Mouse (Mus musculus): ENCODE results near the gene Lamb3. TPM values are rescaled to one million over a fixed set of nuclear protein-coding genes. Genes with fewer than 3 reads are reported as not detected.
"Not testable (repeated sequence)": the region's sequence is repeated elsewhere in the genome, so short reads cannot be mapped to it uniquely, and the experiment has no call there.

Gene Lamb3
- polyA plus RNA-seq, 1 experiment from 2014 or later, result 8.5 TPM

DNA sequence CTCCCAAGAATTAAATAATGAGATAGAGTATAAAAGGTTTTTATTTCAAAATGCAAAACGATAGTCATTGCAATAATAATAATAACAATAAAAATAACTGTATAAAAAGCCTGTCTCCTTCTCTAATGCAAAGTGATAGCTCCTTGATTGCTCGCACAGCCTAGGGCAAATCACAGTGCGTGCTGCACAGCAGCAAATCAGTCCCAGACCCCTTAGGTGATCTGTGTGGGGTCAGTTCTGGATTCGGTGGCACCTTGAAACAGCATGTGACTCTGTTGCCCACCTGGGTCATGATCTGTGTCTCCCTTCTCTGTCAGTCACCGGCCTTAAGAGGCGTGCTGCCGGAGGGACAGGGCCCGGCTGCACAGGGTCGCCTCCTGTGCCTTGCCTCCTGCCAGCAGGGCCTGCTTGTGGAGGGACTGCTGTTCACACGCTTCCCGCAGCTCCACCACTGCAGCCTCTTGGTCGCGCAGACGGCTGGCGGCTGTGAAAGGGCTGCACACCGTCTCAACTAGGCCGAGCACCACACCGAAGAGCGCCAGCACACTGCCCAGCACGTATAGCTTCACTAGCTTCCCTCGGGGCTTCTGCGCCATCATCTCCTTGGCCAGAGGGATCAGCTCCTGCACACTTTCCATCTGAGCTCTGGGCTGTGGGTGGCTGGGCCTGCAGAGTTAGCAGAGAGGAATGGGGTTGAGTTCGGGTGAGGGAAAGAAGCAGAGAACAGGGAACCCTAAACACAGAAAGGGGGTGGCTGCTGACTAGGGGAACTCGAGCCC lies 64.8 kb downstream of the Lamb3 start:
- Histone ChIP-seq H3K9ac (ENCODE audit: low read depth, low read length) (peak overlapping the region; percentile 69), H3K36me3 (ENCODE audit: control insufficient read depth, insufficient read depth, low read length) (no peaks in the 10 kb centered on the region), H3K27ac (replicated peaks; ENCODE audit: low read depth, low read length) (peak overlapping the region; percentile 81), H3K4me2 (ENCODE audit: low read depth, low read length) (peak overlapping the region; percentile 75), H3K4me3 (ENCODE audit: low read depth, low read length) (peak overlapping the region; percentile 46), H3K9me3 (ENCODE audit: control insufficient read depth, low read length) (no peaks in the 10 kb centered on the region), H3K4me1 (ENCODE audit: control insufficient read depth, insufficient read depth, low read length) (0 out of 2 replicates have a peak, but pooled peaks cover 17% of the 10 kb centered on the region), H3K27me3 (replicated peaks; ENCODE audit: control insufficient read depth, insufficient read depth, low read length) (no peaks in the 10 kb centered on the region)
- DNase-seq (ENCODE audit: low spot score) (peak; percentile 59), ATAC-seq (ENCODE audit: low read depth) (peak; percentile 74)
- WGBS, result 13% methylated on average over 20 of the region's 24 CpGs

DNA sequence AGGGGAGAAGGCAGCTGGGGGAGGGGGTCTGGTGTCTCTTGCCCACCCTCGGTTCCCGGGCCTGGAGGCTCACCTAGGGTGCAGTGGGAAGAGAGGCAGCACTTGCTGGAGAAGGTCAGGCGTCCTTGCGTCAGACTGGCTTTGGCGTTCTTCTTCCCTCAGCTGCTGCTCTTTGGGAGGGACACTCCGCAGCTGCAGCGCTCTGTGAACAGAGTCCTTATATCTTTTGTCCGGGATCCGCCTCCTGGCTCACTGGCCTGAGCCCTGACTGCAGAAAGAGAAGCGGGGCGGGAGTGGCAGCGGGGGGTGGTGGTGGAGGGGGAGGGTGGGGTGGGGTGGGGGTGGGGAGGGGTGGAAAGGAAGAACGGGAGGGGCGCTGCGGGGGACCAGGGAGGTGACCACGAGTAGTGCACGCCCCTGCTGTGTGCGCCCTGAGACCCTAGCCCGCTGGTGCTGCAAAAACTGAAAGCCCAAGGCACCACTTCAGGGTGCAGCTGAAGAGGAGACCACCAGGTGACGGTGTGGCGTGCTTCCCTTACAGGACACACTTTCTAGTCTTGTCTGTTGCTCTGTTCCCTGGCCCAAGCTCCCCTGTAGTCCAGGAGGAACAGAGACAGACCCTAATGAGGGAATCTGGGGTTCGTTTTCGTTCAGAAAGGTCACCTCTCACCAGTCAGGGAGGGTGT lies 65.6 kb downstream of the Lamb3 start, which contains the start of gene G0s2:
Gene G0s2 (minus strand): TSS at position 302 of the 686 bp plus-strand sequence.
- Histone ChIP-seq H3K36me3 (ENCODE audit: control insufficient read depth, insufficient read depth, low read length) (no peaks in the 10 kb centered on the region), H3K9ac (ENCODE audit: low read depth, low read length) (peak within 1 kb of the TSS; percentile 69), H3K27ac (replicated peaks; ENCODE audit: low read depth, low read length) (peak within 1 kb of the TSS; percentile 81), H3K4me3 (ENCODE audit: low read depth, low read length) (peak within 1 kb of the TSS; percentile 46), H3K27me3 (replicated peaks; ENCODE audit: control insufficient read depth, insufficient read depth, low read length) (no peaks in the 10 kb centered on the region), H3K9me3 (ENCODE audit: control insufficient read depth, low read length) (no peaks in the 10 kb centered on the region), H3K4me1 (ENCODE audit: control insufficient read depth, insufficient read depth, low read length) (0 out of 2 replicates have a peak, but pooled peaks cover 17% of the 10 kb centered on the region), H3K4me2 (ENCODE audit: low read depth, low read length) (peak within 1 kb of the TSS; percentile 75)
- peak; percentile 86 for DNase-seq (ENCODE audit: low spot score)
- 0% methylated on average over 14 of the region's 23 CpGs for WGBS
- ATAC-seq (ENCODE audit: low read depth), result peak; percentile 87

DNA sequence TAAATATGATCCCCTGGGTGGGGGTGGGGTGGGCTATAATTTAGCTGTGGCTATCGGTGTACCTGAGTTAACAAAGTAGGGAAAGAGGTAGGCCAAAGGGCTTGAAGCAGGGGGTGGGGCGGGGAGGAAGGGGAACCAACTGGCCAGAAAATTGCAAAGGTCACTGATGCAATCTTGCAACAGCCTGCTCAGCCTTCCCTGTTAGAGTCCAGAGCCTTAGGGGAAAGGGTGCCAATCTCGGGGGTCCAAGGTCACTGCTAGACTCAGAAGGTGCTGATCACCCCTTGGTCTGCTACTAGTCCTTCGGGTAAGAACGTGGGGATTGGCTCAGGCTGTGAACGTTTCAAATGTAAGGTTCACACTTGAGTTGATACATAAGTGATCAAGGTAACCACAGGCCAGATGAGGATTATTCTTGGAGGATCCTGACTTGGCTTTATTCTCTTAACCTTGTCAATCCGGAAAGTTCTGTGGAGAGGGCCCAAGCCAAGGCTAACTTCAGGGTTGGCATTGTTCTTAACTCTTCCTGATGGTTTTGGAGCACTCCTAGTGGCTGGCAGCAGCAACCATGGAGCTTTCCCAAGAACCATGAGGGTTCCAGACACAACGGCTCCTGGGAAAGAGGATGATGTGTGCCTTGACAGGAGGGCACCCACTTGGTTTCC lies 67.0 kb downstream of the Lamb3 start:
- H3K4me3 ChIP-seq (ENCODE audit: low read depth, low read length), result no peak overlapping the region
- no peaks in the 10 kb centered on the region for H3K9me3 ChIP-seq (ENCODE audit: control insufficient read depth, low read length)
- H3K36me3 ChIP-seq (ENCODE audit: control insufficient read depth, insufficient read depth, low read length), result no peaks in the 10 kb centered on the region
- no peaks in the 10 kb centered on the region for H3K27me3 ChIP-seq (replicated peaks; ENCODE audit: control insufficient read depth, insufficient read depth, low read length)
- ATAC-seq (ENCODE audit: low read depth) (no peak), DNase-seq (ENCODE audit: low spot score) (no peak)
- H3K9ac ChIP-seq (ENCODE audit: low read depth, low read length), result no peak overlapping the region
- H3K4me1 ChIP-seq (ENCODE audit: control insufficient read depth, insufficient read depth, low read length), result 0 out of 2 replicates have a peak, but pooled peaks cover 17% of the 10 kb centered on the region
- H3K27ac ChIP-seq (replicated peaks; ENCODE audit: low read depth, low read length), result no peak overlapping the region
- H3K4me2 ChIP-seq (ENCODE audit: low read depth, low read length), result no peak overlapping the region
- WGBS, result 69% methylated on average over 8 of the region's 8 CpGs

DNA sequence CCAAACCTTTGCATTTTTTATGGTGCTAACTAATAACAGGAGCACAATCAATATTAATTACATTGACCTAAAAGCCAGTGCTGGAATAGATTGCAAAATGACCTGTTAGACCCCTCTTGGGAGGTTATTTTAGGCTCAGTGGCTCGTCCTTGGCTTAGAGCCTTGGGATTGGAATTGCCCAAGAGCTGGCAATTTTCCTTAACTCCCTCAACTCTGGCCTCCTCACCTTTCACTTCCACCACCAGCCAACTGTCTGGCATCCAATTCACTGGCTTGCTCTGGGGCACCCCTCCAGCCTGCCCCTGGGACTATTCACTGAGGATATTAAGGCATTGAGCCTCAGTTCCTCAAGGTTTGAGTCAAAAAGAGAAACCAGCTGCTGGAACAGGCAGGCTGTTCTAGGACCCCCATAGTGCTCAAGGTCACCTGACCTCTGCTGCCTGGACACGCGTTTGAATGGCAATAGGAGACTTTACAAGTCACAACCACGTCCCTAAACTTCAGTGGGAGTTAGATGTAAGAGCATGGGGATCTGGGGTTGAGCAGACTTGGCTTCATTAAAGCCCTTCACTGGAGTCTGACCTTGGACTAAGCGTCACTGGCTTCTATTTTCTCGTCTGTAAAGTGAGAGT lies 71.0 kb downstream of the Lamb3 start:
- H3K4me3 ChIP-seq (ENCODE audit: low read depth, low read length), result no peak overlapping the region
- WGBS, result 38% methylated on average over 6 of the region's 6 CpGs
- no peaks in the 10 kb centered on the region for H3K9me3 ChIP-seq (ENCODE audit: control insufficient read depth, low read length)
- H3K4me1 ChIP-seq (ENCODE audit: control insufficient read depth, insufficient read depth, low read length), result 0 out of 2 replicates have a peak, but pooled peaks cover under 1% of the 10 kb centered on the region
- no peaks in the 10 kb centered on the region for H3K27me3 ChIP-seq (replicated peaks; ENCODE audit: control insufficient read depth, insufficient read depth, low read length)
- no peak overlapping the region for H3K9ac ChIP-seq (ENCODE audit: low read depth, low read length)
- H3K4me2 ChIP-seq (ENCODE audit: low read depth, low read length), result no peak overlapping the region
- ATAC-seq (ENCODE audit: low read depth) (no peak), DNase-seq (ENCODE audit: low spot score) (no peak)
- no peaks in the 10 kb centered on the region for H3K36me3 ChIP-seq (ENCODE audit: control insufficient read depth, insufficient read depth, low read length)
- H3K27ac ChIP-seq (replicated peaks; ENCODE audit: low read depth, low read length), result no peak overlapping the region

DNA sequence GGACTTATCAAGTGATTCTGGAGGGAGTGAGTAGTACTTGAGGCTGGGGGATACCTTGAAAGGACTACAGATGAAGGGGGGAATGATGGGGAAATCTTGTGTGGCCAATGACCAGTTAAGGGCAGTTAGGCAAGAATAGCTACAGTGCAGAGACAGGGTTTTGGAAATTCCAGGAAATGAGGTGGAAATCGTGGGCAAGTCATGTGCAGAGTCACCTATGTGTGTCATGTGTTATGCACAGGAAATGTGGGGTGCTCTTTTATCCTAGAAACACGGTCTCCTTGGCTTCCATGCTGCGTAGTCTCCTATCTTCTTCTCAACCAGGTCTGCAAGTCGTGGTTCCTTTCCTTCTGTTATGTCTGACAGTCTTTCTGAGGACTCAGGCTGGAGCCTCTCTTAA lies 72.0 kb downstream of the Lamb3 start:
- Histone ChIP-seq H3K36me3 (ENCODE audit: control insufficient read depth, insufficient read depth, low read length) (no peaks in the 10 kb centered on the region), H3K4me1 (ENCODE audit: control insufficient read depth, insufficient read depth, low read length) (no peaks in the 10 kb centered on the region), H3K27ac (replicated peaks; ENCODE audit: low read depth, low read length) (no peak overlapping the region), H3K27me3 (replicated peaks; ENCODE audit: control insufficient read depth, insufficient read depth, low read length) (no peaks in the 10 kb centered on the region), H3K9ac (ENCODE audit: low read depth, low read length) (no peak overlapping the region), H3K4me3 (ENCODE audit: low read depth, low read length) (no peak overlapping the region), H3K9me3 (ENCODE audit: control insufficient read depth, low read length) (no peaks in the 10 kb centered on the region), H3K4me2 (ENCODE audit: low read depth, low read length) (no peak overlapping the region)
- DNase-seq (ENCODE audit: low spot score) (no peak), ATAC-seq (ENCODE audit: low read depth) (no peak)
- WGBS, result 77% methylated on average over 4 of the region's 4 CpGs

DNA sequence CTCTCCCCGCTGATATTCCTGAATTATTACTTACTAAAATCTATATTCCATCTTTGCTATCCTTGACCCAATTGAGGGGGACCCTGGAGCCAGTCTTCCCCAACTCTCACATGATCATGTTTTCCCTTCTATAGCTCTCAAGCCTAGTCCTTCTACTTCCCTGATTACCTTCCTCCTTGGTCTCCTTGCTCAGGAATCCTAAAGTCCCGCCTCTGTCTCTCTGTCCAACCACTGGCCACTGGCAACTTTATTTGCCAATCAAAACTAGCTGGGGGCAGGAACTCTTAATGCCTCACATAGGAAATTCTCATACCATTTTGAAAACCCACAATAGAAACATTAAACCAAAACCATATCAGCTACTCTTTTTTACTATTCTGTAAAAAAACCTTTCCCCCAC lies 73.8 kb downstream of the Lamb3 start:
- no peak overlapping the region for H3K4me2 ChIP-seq (ENCODE audit: low read depth, low read length)
- H3K4me1 ChIP-seq (ENCODE audit: control insufficient read depth, insufficient read depth, low read length), result no peaks in the 10 kb centered on the region
- H3K27ac ChIP-seq (replicated peaks; ENCODE audit: low read depth, low read length), result no peak overlapping the region
- no peak overlapping the region for H3K9ac ChIP-seq (ENCODE audit: low read depth, low read length)
- no peaks in the 10 kb centered on the region for H3K36me3 ChIP-seq (ENCODE audit: control insufficient read depth, insufficient read depth, low read length)
- no peaks in the 10 kb centered on the region for H3K27me3 ChIP-seq (replicated peaks; ENCODE audit: control insufficient read depth, insufficient read depth, low read length)
- no peak overlapping the region for H3K4me3 ChIP-seq (ENCODE audit: low read depth, low read length)
- DNase-seq (ENCODE audit: low spot score) (no peak), ATAC-seq (ENCODE audit: low read depth) (no peak)
- no peaks in the 10 kb centered on the region for H3K9me3 ChIP-seq (ENCODE audit: control insufficient read depth, low read length)
- 87% methylated on average over 2 of the region's 2 CpGs for WGBS

DNA sequence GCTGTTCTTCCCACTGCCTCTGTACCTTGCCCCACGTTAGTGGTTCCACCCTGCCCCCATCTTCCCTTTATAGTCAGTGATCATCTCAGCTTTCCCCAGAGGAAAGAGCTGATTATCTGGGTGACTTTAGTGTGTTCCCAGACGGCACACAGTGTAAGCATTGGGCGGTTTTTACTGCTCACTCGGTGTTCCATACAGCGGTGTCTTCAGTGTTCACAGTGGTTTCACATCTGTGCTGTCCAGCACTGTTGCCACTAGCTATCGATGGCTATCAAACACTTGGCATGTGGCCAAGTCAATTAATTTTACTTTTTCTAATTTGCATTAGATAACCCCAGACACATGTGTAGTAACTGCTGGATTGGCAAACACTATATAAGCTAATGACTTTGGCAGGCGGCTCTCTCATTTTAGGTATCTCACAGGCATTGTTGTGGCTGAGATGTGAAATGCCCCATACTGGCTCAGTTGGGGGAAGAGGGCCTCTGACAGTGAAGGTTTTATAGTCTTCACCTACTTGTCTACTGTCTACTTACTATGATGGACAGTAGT lies 76.8 kb downstream of the Lamb3 start:
- ATAC-seq (ENCODE audit: low read depth), result no peak
- no peak for DNase-seq (ENCODE audit: low spot score)
- Histone ChIP-seq H3K36me3 (ENCODE audit: control insufficient read depth, insufficient read depth, low read length) (no peaks in the 10 kb centered on the region), H3K9ac (ENCODE audit: low read depth, low read length) (no peak overlapping the region), H3K9me3 (ENCODE audit: control insufficient read depth, low read length) (no peaks in the 10 kb centered on the region), H3K4me2 (ENCODE audit: low read depth, low read length) (no peak overlapping the region), H3K4me3 (ENCODE audit: low read depth, low read length) (no peak overlapping the region), H3K4me1 (ENCODE audit: control insufficient read depth, insufficient read depth, low read length) (no peaks in the 10 kb centered on the region), H3K27me3 (replicated peaks; ENCODE audit: control insufficient read depth, insufficient read depth, low read length) (no peaks in the 10 kb centered on the region), H3K27ac (replicated peaks; ENCODE audit: low read depth, low read length) (no peak overlapping the region)
- 77% methylated on average over 7 of the region's 7 CpGs for WGBS

DNA sequence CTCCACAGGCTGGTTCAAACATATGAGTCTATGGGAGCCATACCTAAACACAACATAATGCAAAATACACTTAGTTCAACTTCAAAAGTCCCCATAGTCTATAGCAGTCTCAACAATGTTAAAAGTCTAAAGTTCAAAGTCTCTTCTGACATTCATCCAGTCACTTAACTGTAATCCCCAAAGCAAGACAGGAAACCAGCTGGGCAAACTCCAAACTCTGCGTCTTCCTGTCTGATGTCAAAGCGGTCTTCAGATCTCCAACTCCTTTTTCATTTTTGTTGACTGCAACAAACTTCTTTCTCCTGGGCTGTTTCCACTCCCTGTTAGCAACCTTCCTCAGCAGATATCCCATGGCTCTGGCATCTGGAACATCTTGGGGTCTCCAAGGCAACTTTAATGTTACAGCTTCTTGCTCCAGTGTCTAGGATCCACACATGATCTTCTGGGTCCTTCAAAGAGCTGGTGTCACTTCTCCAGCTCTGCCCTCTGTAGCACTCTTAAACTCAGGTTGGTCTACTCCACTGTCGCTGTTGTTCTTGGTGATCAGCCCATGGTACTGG lies 78.3 kb downstream of the Lamb3 start:
- not testable (repeated sequence) for H3K9ac ChIP-seq (ENCODE audit: low read depth, low read length); H3K36me3 ChIP-seq (ENCODE audit: control insufficient read depth, insufficient read depth, low read length); H3K4me1 ChIP-seq (ENCODE audit: control insufficient read depth, insufficient read depth, low read length); ATAC-seq (ENCODE audit: low read depth); DNase-seq (ENCODE audit: low spot score); H3K4me3 ChIP-seq (ENCODE audit: low read depth, low read length); H3K9me3 ChIP-seq (ENCODE audit: control insufficient read depth, low read length); H3K27ac ChIP-seq (replicated peaks; ENCODE audit: low read depth, low read length); H3K4me2 ChIP-seq (ENCODE audit: low read depth, low read length); H3K27me3 ChIP-seq (replicated peaks; ENCODE audit: control insufficient read depth, insufficient read depth, low read length)
- 83% methylated on average over 3 of the region's 3 CpGs for WGBS
